Mouse (Mus musculus) spleen, postnatal 4 days (tissue): Measurements from ENCODE around the gene Utp11.

Experiments used
- DNase-seq, 2 experiments: peaks; one replicate each; pipeline ENCODE4 v3.0.0; 2022; ENCODE audit warnings: low spot score in 2 of 2

Gene Utp11

GRCm38 (mm10) chr4:124704797-124705474 lies 11.5 kb upstream of the Utp11 start:
- DNase-seq, result no peak

- no peak for DNase-seq
These were observed 10.7 kb upstream of the Utp11 start for GRCm38 (mm10) chr4:124703881-124704796.

GRCm38 (mm10) chr4:124703406-124703805 lies 10.0 kb upstream of the Utp11 start:
- DNase-seq, result no peak

- DNase-seq, result no peak
These were observed 8.5 kb upstream of the Utp11 start for GRCm38 (mm10) chr4:124701916-124702315.

- DNase-seq, result peak in 1 of 2 experiments; percentile 25
These were observed 7.8 kb upstream of the Utp11 start for GRCm38 (mm10) chr4:124701052-124701845.

GRCm38 (mm10) chr4:124700248-124700971 lies 7.0 kb upstream of the Utp11 start, which contains the start of gene Fhl3:
Gene Fhl3, plus strand, starts transcription at chr4:124700701.
- peak; percentile 64 to 77 for DNase-seq

GRCm38 (mm10) chr4:124699791-124700190 lies 6.4 kb upstream of the Utp11 start:
- no peak for DNase-seq

- no peak for DNase-seq
These were observed 2.6 kb upstream of the Utp11 start for GRCm38 (mm10) chr4:124695786-124696516.

GRCm38 (mm10) chr4:124694572-124694971 lies 1.2 kb upstream of the Utp11 start:
- no peak for DNase-seq

- no peak for DNase-seq
These were observed 961 bp downstream of the Utp11 start for GRCm38 (mm10) chr4:124692416-124692861.

GRCm38 (mm10) chr4:124691455-124691854 lies 1.9 kb downstream of the Utp11 start:
- no peak for DNase-seq

GRCm38 (mm10) chr4:124685897-124686402 lies 7.5 kb downstream of the Utp11 start:
- DNase-seq, result no peak

GRCm38 (mm10) chr4:124685453-124685852 lies 7.9 kb downstream of the Utp11 start:
- no peak for DNase-seq

GRCm38 (mm10) chr4:124685004-124685403 lies 8.4 kb downstream of the Utp11 start:
- DNase-seq, result no peak

GRCm38 (mm10) chr4:124683474-124683873 lies 9.9 kb downstream of the Utp11 start:
- no peak for DNase-seq

- no peak for DNase-seq
These were observed 11.1 kb downstream of the Utp11 start for GRCm38 (mm10) chr4:124682270-124682669.

- no peak for DNase-seq
These were observed 17.4 kb downstream of the Utp11 start for GRCm38 (mm10) chr4:124675958-124676357.

GRCm38 (mm10) chr4:124675037-124675436 lies 18.4 kb downstream of the Utp11 start:
- DNase-seq, result peak in 1 of 2 experiments; percentile 74

GRCm38 (mm10) chr4:124674334-124675032 lies 18.9 kb downstream of the Utp11 start:
- DNase-seq, result no peak
